In genomic region chr11:3101072-3101874, GRCm38 (mm10) we compare ENCODE assay signal across 10 mouse cellular contexts.
A peak's percentile ranks its signal among the peaks of the same experiment; 100 is the strongest.
DNase-seq lines count a peak whose midpoint lies in the region; ATAC-seq and TF ChIP-seq lines count a peak whose summit lies in the region.
"Had no signal": no experiment of that assay in that cellular context is flagged by ENCODE, and none has a peak within 500 bp of the region (broad histone marks: within the 10 kb centered on the region; RNA-seq: fewer than 3 reads in every experiment).

No protein-coding gene starts in this region.

- H3K4me3 ChIP-seq in heart, embryonic 11.5 days (ENCODE audit: low read depth, low read length): no peak overlapping the region
- no peak overlapping the region for H3K4me3 ChIP-seq in midbrain, embryonic 11.5 days (ENCODE audit: low read depth, low read length)
- no peak overlapping the region for H3K4me3 ChIP-seq in midbrain, embryonic 10.5 days
- H3K4me3 ChIP-seq in embryonic facial prominence, embryonic 12.5 days: no peak overlapping the region
- H3K4me3 ChIP-seq in gastrocnemius, adult 2 months: no peak overlapping the region
- H3K4me3 ChIP-seq: heart, embryonic 10.5 days had no signal

- no peak overlapping the region for H3K4me2 ChIP-seq in heart, embryonic 11.5 days
- no peak overlapping the region for H3K4me2 ChIP-seq in midbrain, embryonic 11.5 days
- H3K4me2 ChIP-seq in embryonic facial prominence, embryonic 12.5 days (replicated peaks): no peak overlapping the region

- H3K9ac ChIP-seq in heart, embryonic 11.5 days (ENCODE audit: low read depth, low read length): no peak overlapping the region
- H3K9ac ChIP-seq in midbrain, embryonic 11.5 days (ENCODE audit: low read length): no peak overlapping the region
- H3K9ac ChIP-seq in embryonic facial prominence, embryonic 12.5 days: no peak overlapping the region

- no peaks in the 10 kb centered on the region for H3K4me1 ChIP-seq in heart, embryonic 11.5 days (ENCODE audit: control insufficient read depth, insufficient read depth, low read length)
- H3K4me1 ChIP-seq in midbrain, embryonic 11.5 days (ENCODE audit: control insufficient read depth, insufficient read depth, low read length): no peaks in the 10 kb centered on the region
- H3K4me1 ChIP-seq in midbrain, embryonic 10.5 days: no peaks in the 10 kb centered on the region
- no peaks in the 10 kb centered on the region for H3K4me1 ChIP-seq in embryonic facial prominence, embryonic 12.5 days
- H3K4me1 ChIP-seq: heart, embryonic 10.5 days had no signal

- 77% methylated on average over 25 of the region's 25 CpGs for WGBS in heart, embryonic 11.5 days (ENCODE audit: insufficient replicate concordance)
- 82% methylated on average over 25 of the region's 25 CpGs for WGBS in midbrain, embryonic 11.5 days
- WGBS in midbrain, embryonic 10.5 days: 74% methylated on average over 25 of the region's 25 CpGs
- WGBS in embryonic facial prominence, embryonic 12.5 days: 73% methylated on average over 25 of the region's 25 CpGs

- peaks cover 40% of the 10 kb centered on the region for H3K9me3 ChIP-seq in heart, embryonic 11.5 days (replicated peaks; ENCODE audit: control insufficient read depth, low read length)
- H3K9me3 ChIP-seq in midbrain, embryonic 11.5 days (ENCODE audit: control insufficient read depth, low read length): peaks cover 36% of the 10 kb centered on the region
- peaks cover 64% of the 10 kb centered on the region for H3K9me3 ChIP-seq in midbrain, embryonic 10.5 days (replicated peaks)
- peaks cover 38% of the 10 kb centered on the region for H3K9me3 ChIP-seq in embryonic facial prominence, embryonic 12.5 days

- H3K27me3 ChIP-seq in heart, embryonic 11.5 days (ENCODE audit: control insufficient read depth, insufficient read depth, low read length): no peaks in the 10 kb centered on the region
- H3K27me3 ChIP-seq in midbrain, embryonic 11.5 days (ENCODE audit: control insufficient read depth, insufficient read depth, low read length): no peaks in the 10 kb centered on the region
- no peaks in the 10 kb centered on the region for H3K27me3 ChIP-seq in midbrain, embryonic 10.5 days (ENCODE audit: low read depth, poor library complexity, severe bottlenecking)
- H3K27me3 ChIP-seq in embryonic facial prominence, embryonic 12.5 days: no peaks in the 10 kb centered on the region

- no peak for DNase-seq in heart, postnatal 36 days
- no peak for DNase-seq in midbrain, embryonic 11.5 days (ENCODE audit: low spot score, missing footprints)
- DNase-seq in midbrain, embryonic 10.5 days (ENCODE audit: low spot score): no peak
- peak; percentile 42 for DNase-seq in naive thymus-derived CD4-positive, alpha-beta T cell, adult 2 months (ENCODE audit: low read depth)
- DNase-seq in gastrocnemius, adult 2 months: no peak

- no peak for TF ChIP-seq CTCF in gastrocnemius, adult 2 months (IDR thresholded peaks at IDR 0.05)

- no peaks in the 10 kb centered on the region for H3K36me3 ChIP-seq in heart, embryonic 11.5 days (ENCODE audit: control insufficient read depth, insufficient read depth, low read length)
- no peaks in the 10 kb centered on the region for H3K36me3 ChIP-seq in midbrain, embryonic 11.5 days (ENCODE audit: control insufficient read depth, insufficient read depth, low read length)
- H3K36me3 ChIP-seq in midbrain, embryonic 10.5 days: no peaks in the 10 kb centered on the region
- H3K36me3 ChIP-seq in embryonic facial prominence, embryonic 12.5 days: no peaks in the 10 kb centered on the region
- H3K36me3 ChIP-seq: heart, embryonic 10.5 days had no signal

- intact Hi-C loops in heart, postnatal 36 days (cut with DNase I): no loop called here
- intact Hi-C loops in gastrocnemius, adult 2 months (cut with DNase I): no loop called here

- ATAC-seq in heart, embryonic 11.5 days (replicated peaks; ENCODE audit: insufficient number of reproducible peaks, low FRiP score, low TSS enrichment): peak; percentile 55
- ATAC-seq in midbrain, embryonic 11.5 days (ENCODE audit: low FRiP score): peak; percentile 59
- peak; percentile 47; the same call in 1 of the 2 replicates for ATAC-seq in embryonic facial prominence, embryonic 12.5 days (ENCODE audit: insufficient number of reproducible peaks, insufficient read depth, low FRiP score, low TSS enrichment)
- ATAC-seq in inflammation-experienced regulatory T-cells, adult 6 months: no peak

- no peak overlapping the region for H3K27ac ChIP-seq in heart, embryonic 11.5 days (ENCODE audit: low read depth, low read length)
- no peak overlapping the region for H3K27ac ChIP-seq in midbrain, embryonic 11.5 days (ENCODE audit: low read depth, low read length)
- H3K27ac ChIP-seq in midbrain, embryonic 10.5 days (replicated peaks): no peak overlapping the region
- no peak overlapping the region for H3K27ac ChIP-seq in embryonic facial prominence, embryonic 12.5 days
- no peak overlapping the region for H3K27ac ChIP-seq in gastrocnemius, adult 2 months
- H3K27ac ChIP-seq: heart, embryonic 10.5 days; macrophage had no signal
